Mouse (Mus musculus): Measurements from ENCODE around the gene Jag2. TPM values are rescaled to one million over a fixed set of nuclear protein-coding genes. Genes with fewer than 3 reads are reported as not detected.

Gene Jag2
- total RNA-seq, 2 experiments from 2014 or later, result 15.2 to 18.3 TPM

DNA sequence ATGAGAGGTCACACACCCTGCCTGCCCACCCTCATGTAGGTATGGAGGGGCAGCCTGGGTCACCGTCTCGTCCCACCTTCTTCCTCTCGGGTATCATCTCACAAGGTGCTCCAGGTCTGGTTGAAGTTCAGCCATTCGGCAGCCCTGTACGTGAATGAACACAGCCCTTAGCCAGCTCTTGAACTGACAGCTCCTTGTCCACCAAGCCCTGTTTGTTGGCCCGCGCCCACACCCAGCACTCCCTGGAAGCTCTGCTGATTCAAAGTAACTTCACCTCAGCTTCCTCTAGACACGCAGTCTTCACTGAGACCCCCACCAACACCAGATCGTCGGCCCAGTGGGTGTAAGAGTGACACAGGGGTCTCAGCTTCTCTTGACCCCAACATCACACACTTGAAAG is 56.6 kb downstream of the Jag2 start:
- no peak for DNase-seq (ENCODE audit: low spot score in 2 of 2)

DNA sequence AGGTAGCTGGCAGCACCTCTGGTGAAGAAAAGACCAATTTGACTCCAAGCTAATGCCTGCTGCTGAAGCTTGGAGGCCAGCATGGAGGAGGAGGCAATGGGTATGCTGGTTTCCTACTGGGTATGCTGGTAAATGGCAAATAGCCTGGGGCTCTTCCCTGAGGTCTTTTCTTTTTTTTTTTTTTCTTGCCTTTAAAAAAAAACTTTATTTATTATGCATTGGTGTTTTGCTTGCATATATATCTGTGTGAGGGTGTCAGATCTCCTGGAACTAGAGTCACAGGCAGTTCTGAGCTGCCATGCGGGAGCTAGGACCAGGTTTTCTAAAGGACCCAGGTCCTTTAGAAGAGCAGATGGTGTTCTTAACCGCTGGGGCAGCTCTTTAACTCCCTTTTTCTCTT is 58.3 kb downstream of the Jag2 start:
- no peak for DNase-seq (ENCODE audit: low spot score in 2 of 2)

- DNase-seq (ENCODE audit: low spot score in 2 of 2), result no peak
Observed at GRCm38 (mm10) chr12:112870775-112871174, 58.8 kb downstream of the Jag2 start.

DNA sequence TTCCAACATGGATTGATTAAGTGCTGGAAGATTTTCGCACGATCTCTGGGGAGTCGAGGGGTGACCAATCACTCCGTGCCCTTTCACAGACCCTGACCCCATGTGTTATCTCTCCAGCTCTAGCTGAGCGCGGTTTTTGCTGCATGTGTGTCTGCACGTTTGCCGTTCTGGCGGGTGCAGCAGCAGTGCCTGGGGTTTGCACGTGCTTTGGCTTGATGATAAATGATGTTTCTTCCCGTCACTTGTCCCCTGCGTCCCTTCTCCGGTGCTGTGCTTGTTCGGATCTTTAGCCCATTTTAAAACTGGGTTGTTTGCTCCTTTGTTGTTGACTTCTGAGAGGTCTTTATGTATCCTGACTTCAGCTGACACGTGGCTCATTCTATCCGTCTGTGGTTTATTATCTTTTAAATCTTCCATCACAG is 59.8 kb downstream of the Jag2 start:
- no peak for DNase-seq (ENCODE audit: low spot score in 2 of 2)

- DNase-seq (ENCODE audit: low spot score in 2 of 2), result no peak
Observed at GRCm38 (mm10) chr12:112868178-112869087, 61.1 kb downstream of the Jag2 start, which contains the start of gene Gpr132. TSS of gene Gpr132 (minus strand) at chr12:112868228.

- no peak for DNase-seq (ENCODE audit: low spot score in 2 of 2)
Observed at GRCm38 (mm10) chr12:112867106-112867674, 62.4 kb downstream of the Jag2 start.

DNA sequence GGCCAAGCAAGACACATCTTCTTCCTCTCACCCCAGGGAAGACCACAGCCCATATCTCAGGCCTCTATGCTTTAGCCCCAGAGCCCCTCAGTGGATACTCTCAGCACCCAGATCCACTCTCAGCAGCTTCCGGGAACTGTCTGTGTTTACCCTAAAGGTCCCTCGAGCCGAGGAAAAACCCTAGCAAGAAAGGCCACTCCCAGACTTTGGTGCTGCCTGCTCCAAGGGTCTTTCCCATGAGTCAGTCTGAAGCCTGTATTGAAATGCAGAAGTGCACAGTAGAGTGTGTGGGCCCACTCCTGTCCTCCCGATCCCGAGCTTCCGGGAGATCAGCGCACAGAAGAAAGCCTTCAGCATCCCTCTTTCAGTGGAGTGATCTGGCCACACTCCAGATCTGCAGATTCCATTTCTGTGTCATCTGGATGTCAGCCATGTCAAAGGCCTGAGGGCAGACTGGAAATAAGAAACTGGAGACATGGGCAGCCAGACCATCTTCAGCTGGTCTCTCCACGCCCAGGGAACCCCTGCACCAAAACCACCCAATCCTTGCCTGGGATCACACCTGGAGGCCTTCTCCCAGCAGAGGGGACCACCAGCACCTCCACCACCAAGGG is 63.0 kb downstream of the Jag2 start:
- DNase-seq (ENCODE audit: low spot score in 2 of 2), result no peak

GRCm38 (mm10) chr12:112864804-112865203 is 64.8 kb downstream of the Jag2 start:
- no peak for DNase-seq (ENCODE audit: low spot score in 2 of 2)

GRCm38 (mm10) chr12:112861911-112862321 is 67.7 kb downstream of the Jag2 start:
- no peak for DNase-seq (ENCODE audit: low spot score in 2 of 2)

- no peak for DNase-seq (ENCODE audit: low spot score in 2 of 2)
Observed at GRCm38 (mm10) chr12:112860765-112861164, 68.8 kb downstream of the Jag2 start.

DNA sequence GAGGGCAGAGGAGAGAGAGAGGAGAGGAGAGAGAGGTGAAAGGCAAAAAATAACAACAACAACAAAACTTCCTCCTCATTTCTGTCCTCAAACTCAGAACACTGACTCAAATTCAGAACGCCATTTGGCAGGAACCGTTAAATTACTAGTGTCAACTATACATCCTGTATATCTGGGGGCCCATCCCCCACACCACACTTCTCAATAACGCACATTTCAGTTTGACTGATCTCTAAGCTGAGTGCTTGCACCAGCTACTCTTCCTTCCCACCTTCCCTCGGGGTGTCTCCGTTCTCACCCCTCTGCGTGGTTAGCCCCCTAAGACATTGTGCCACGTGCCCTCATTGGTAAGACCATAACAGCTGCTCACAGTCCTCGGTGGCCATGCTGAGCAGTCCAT is 69.6 kb downstream of the Jag2 start:
- DNase-seq (ENCODE audit: low spot score in 2 of 2), result no peak

DNA sequence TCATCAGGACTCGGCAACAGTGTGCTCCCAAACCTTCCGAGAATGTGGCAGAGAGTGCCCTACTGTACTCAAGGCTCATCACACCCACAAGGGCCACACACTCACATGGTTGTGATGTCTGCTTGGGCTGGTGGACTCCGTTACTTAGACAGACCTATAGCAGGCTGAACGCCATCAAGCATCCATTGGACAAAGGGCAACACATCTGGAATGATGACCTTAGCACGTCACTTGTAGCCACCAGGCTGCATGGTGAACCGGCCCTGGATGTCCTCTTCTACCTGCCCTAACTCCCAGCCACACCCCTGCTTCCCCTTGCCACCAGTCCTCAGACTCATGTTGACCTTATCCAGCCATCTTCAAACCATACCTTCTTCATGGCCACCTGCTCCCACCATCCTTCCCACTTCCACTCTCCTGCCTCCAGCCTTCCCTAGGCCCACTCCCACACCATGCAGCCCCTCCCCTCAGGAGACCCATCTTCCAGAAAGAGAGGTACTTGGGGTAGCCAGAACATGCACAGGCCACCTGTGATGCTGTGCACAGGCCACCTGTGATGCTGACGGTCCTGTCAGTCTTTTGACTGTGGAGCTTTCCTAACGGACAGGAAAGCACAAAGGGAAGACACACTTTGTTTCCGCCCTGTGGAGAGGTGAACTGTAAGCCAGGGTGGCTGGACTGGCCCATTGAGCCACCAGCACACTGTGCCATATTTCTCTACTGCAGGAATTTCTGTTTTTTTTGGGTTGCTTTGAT is 70.8 kb downstream of the Jag2 start:
- DNase-seq (ENCODE audit: low spot score in 2 of 2), result no peak

Small RNA genes lying within 50 kb of the gene (microRNA-seq; reads per million reads assigned to microRNA genes)
- not detected for gene Mir6941

Other genes starting within 250 kb of the Jag2 start
- gene Cep170b, start 209.3 kb downstream of the Jag2 start, total RNA-seq (2021), result 10 to 100 TPM; 49.2 to 56.6 TPM
- 10 to 100 TPM; 11.8 to 15.2 TPM for gene Pld4, start 169.1 kb downstream of the Jag2 start, total RNA-seq (2021)
- 10 to 100 TPM in 1 of 2 experiments, 1 to 10 TPM in 1; 9.8 to 12.0 TPM for gene Ahnak2, start 127.1 kb downstream of the Jag2 start, total RNA-seq (2021)
- gene Clba1, start 120.8 kb downstream of the Jag2 start, total RNA-seq (2021), result 1 to 10 TPM; 8.2 to 10.0 TPM
- gene Cdca4, start 100.4 kb downstream of the Jag2 start, total RNA-seq (2021), result 10 to 100 TPM; 31.1 to 32.5 TPM
- gene Gpr132, start 61.5 kb downstream of the Jag2 start, total RNA-seq (2021), result under 1 TPM; 0.20 to 0.39 TPM
- 10 to 100 TPM; 42.1 to 46.3 TPM for gene Nudt14, start 12.3 kb upstream of the Jag2 start, total RNA-seq (2021)
- gene Btbd6, start 46.7 kb upstream of the Jag2 start, total RNA-seq (2021), result 10 to 100 TPM; 27.1 to 29.2 TPM
- 10 to 100 TPM; 81.9 to 82.9 TPM for gene Brf1, start 70.9 kb upstream of the Jag2 start, total RNA-seq (2021)
- gene Pacs2, start 84.7 kb upstream of the Jag2 start, total RNA-seq (2021), result 10 to 100 TPM; 46.0 to 50.4 TPM
- under 1 TPM; 0.73 TPM for gene Tex22, start 144.7 kb upstream of the Jag2 start, total RNA-seq (2021)
- gene Mta1, start 168.5 kb upstream of the Jag2 start, total RNA-seq (2021), result 100 to 1,000 TPM; 129 to 138 TPM
- gene Crip2, start 210.5 kb upstream of the Jag2 start, total RNA-seq (2021), result 100 to 1,000 TPM; 109 to 110 TPM
- 100 to 1,000 TPM; 129 to 134 TPM for gene Crip1, start 216.5 kb upstream of the Jag2 start, total RNA-seq (2021)
- gene Tedc1, start 226.6 kb upstream of the Jag2 start, total RNA-seq (2021), result 10 to 100 TPM in 1 of 2 experiments, 1 to 10 TPM in 1; 7.1 to 10.3 TPM

Measured in adrenal gland, postnatal 4 days (tissue).